Mouse (Mus musculus) megakaryocyte-erythroid progenitor cell, adult 5-6 weeks (primary cell): ENCODE measurements at regions not wholly inside any gene's neighbourhood (a gene's known extent, or its start where the extent isn't known, plus 50 kb on each side); places are given as distances from the start of the nearest gene placed in this dataset.

Experiments used
- ATAC-seq: replicated peaks from 2 replicates; pipeline ENCODE4 v1.8.0; 2016; ENCODE audit warnings: mild to moderate bottlenecking, inconsistent platforms; ENCODE audit not compliant: severe bottlenecking, poor library complexity, low FRiP score, low TSS enrichment

DNA sequence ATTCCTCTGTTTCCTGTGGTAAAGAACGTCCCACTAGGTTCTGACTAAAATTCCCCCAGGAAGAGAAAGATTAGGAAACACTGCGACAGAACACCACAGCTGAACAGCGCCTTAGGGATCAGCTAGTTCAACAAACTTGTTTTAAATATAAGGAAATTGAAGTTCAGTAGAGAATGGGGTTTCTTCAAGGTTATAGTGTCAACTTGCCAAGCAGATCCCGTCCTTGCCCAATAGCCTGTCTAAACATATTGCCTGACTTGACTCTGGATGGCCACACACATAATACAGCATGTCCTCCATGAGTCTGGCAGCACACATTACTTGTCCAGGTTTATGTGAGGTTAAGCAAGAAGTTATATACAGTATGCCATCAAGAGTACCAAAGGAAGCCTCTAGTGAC, 135.4 kb upstream of the Bcl6 start:
- ATAC-seq: no peak

DNA sequence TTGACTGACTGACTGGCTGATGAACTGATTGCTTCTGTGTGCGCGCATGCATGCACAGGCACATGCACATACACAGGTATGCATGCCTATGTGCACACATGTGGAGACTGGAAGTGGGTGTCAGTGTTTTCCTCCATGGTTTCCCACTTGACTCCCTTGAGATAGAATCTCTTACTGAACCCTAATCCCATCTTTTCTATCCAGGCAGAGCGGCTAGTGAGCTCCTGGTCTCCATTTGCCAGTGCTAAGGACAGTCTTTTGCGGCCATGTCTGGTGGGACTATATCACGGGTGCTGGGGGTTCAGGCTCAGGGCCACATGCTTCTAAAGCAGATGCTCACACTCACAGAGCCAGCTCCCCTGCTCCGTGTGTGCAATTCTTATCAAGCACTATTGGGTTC, 133.0 kb upstream of the Bcl6 start:
- ATAC-seq: no peak

DNA sequence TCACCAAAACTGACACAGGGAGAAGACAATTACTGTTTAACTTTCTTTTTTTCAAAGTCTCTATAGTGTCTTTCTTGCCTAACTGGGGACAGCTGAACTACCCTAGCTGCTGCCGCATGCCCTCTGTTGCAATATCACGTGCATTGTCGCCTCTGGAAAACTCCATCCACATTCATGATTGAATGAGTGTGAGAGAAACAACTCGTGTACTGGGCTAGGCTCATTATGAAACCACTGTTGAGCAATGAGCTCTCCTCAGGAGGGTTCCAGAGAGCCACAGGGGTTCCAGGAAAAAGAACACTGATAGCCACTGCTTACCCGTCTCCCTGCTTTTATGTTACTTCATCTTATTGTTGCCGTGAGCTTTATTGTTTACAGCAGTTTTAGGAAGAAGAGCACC, 132.2 kb upstream of the Bcl6 start:
- ATAC-seq: no peak

DNA sequence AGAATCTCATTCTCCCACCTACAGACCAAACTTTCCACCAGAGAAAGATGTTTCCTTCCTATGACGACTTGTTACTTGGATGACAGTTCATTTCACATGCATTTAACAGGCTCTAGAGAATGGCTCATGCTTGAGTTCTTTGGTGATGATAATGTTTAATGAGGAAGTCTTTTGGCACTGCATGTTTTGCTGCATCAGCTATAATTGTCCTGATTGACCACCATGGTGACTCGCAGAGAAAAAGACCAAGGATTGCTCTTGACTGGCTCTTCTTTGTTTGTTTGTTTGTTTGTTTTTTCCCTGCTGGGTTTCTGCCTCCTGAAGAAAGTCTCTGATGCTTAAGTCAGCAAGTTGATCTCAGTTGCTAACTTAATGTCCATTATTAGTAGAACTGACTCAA, 129.8 kb upstream of the Bcl6 start:
- no peak for ATAC-seq

DNA sequence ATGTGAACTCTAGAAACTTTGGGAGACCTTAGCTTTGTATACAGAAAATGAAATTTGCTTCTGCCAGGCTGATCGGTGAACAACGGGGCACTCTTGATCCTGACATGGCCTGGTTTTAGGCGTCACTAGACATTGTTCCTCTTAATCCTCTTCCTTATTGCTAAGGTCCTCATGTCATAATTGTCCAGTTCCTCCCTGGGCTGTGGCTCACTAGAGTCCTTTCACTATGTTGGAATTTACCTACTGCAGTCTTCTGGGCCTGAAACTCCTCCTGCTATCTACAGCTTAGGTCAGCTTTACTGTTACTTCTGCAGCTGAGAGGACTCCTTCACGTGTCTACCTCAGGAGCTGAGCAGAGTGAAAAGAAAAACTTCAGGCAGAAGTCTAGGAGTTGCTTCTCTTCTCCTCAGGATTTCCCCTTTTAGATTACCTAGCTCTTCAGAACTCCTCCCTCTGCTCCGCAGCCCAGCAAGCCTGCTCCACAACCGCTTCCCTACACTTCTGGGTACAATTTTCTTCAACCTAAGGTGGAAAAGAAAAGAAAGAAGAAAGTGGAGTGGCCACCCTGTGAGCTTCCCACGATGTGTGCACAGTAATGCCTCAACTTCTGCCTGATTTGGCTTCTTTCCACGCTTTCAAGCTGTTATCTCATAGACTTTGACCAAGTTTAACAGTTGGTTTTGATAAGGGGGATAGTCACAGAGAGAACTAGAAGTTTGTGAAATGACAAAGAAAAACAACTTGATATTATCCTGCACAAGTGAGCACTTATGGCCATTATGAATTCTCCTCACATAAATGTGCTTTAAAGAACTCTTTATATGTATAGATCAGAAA, 114.4 kb upstream of the Bcl6 start:
- peak; percentile 96 for ATAC-seq

DNA sequence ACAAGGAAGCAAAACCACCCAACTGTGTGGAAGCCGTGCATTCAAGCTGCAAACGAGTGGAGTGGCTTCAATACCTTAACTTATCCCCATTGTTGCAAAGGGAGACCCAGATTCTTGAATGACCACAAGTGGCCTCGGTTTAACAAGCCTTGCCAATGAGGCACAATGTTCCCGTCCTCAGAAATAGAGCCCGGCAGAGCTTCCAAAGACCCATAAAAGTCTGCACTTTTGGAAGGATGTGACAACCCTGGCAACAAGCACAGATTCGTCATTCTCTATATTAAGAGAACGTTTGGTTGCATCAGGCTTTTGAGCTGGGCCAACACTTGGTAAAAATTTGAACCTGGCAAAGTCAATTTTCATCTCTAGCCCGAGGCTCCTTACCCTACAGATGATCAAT, 108.9 kb upstream of the Bcl6 start:
- no peak for ATAC-seq

DNA sequence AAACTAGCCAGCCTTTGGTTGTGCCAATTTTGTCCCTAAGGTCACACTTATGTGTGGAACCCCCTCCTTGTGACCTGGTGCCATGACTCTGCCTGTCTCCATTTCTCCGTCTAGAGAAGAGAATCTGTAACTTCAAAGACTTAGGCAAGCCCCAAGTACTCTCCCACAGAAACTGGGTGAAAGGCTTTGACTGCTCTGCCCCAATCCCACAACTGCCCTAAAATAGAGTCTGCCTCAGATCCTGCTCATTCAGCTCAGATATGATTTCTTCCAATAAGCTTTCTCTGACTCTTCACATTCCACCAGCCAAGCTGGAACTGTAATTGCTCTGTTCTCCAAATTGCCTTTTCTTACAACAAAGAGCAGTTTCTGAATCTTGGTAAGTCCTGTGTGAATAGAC, 107.4 kb upstream of the Bcl6 start:
- no peak for ATAC-seq

DNA sequence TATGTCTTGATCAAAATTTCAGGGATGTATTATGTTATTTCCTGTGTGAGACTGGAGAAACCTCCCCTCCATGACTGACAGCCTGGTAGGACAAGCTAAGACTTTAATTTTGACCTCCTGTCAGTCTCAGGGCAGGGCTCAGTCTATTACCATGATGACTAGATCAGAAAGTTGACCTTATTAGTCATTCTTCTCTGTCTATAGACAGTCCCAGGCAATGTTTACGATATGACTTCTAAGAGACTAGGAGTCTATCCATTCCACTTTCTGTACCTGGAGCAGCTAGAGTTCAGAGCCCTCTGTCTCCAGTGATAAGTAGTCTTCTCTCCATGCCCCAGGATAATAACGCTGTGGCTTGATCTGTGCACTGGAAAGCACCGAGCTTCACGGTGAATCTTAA, 107.0 kb upstream of the Bcl6 start:
- ATAC-seq: no peak

DNA sequence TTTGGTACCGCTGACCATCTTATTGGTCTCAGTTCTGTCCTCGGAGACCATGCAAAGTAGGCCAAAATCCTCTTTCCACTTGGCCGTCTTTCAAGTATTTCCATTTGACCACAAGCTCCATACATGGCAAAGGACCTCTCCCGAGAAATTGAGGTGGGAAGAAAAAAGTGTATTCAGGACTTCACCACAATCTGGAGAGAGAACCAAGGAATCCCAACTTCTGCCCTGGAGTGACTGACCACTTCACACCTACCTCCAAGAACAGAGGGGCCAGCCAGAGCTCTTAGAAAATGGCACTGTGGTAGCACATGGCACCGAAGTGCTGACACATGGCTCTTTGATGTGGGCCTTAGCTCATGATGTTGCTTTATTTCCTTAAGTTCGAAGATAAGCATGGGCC, 105.9 kb upstream of the Bcl6 start:
- no peak for ATAC-seq

DNA sequence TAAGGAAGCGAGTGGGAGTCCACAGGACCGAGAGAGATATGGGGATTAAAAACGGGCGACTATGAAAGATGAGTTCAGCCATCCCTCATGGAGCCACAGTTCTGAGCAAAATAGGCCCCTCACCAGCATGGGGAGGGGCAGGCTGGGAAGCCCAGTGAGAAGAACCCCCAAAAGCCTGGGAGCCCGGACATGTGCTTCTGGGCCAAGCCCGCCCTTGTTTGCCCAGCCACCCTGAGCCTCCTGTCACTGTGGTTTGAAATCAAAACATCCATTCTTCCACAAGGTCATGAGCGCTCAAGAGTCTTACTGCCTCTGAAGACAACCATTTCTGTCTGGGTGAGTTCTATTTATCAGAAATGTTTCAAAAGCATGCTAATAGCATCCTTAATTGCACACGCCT, 105.0 kb upstream of the Bcl6 start:
- no peak for ATAC-seq

DNA sequence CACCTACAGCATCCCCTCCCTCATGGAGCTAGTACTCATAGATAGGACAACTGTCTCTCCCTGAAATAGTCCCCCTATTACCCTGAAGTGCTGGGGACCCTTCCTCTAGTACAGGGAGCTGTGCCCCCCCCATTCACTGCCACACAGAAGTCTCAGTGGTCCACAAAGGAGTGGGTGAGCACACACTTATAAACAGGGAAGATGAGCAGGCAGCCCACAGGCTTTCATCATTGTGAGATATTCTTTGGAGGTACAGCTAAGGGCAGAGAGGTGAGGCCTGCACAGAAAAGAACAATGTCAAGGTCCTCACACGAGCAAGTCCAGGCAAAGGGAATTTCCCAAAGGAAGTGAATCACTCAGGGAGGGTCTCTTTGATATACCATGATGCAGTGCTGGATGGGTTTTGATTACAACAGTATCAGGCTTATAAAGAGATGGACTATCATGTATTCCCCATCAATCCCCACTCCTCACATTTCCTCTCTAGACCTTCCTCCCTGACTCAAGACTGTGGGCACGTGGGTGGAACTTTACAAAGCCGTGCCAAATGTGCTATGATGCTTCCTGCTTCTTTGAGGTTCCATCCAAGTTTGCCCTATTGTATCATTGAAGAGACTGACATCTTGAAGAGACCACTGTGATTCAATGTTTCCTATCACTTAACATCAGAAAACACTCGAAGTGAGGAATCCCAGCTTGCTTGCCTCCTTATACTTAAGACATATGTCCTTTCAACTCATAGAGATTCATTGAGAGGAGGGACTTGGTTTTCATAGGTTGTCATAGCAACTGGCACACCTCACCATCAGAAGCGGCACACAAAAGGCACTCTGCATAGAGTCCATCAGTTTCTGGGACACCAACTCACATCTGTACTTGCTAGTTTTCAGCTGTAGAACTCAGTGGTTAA, 104.2 kb upstream of the Bcl6 start:
- ATAC-seq: no peak

DNA sequence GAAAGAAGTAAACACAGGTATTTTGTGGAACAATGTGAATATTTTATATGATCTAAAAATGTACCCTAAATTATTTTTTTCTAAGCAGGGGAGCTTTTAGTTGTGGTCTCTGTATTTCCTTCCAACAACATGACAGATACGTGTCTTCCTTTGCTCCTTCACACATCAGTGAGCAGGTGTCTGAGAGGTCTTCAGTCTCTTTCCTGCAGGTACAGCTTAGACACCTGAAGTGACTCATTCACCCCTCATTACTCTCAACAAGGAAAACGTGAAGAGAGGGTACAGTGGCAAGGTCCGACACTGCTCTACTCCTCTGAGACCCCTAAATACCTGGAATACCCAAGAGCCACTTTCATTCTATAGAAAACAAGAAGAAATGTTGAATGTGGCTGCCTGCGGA, 103.5 kb upstream of the Bcl6 start:
- ATAC-seq: no peak

DNA sequence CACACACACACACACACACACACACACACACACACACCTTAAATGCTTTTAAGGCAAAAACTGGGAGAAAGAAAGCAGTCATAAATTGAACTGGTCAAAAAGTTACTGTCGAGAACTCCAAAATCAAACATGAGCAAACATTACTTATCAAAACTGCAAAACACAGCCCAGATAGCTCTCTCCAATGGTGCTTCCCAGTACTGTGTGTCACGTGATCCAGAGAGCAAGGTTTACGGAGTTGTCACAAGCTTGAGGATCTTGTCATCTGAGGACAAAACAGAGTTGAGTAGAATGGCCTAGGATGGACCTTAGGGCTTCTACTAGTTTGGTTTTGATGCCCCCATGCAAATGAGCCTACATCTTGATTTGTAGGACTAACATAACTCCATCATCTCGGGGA, 102.3 kb upstream of the Bcl6 start:
- ATAC-seq: no peak

DNA sequence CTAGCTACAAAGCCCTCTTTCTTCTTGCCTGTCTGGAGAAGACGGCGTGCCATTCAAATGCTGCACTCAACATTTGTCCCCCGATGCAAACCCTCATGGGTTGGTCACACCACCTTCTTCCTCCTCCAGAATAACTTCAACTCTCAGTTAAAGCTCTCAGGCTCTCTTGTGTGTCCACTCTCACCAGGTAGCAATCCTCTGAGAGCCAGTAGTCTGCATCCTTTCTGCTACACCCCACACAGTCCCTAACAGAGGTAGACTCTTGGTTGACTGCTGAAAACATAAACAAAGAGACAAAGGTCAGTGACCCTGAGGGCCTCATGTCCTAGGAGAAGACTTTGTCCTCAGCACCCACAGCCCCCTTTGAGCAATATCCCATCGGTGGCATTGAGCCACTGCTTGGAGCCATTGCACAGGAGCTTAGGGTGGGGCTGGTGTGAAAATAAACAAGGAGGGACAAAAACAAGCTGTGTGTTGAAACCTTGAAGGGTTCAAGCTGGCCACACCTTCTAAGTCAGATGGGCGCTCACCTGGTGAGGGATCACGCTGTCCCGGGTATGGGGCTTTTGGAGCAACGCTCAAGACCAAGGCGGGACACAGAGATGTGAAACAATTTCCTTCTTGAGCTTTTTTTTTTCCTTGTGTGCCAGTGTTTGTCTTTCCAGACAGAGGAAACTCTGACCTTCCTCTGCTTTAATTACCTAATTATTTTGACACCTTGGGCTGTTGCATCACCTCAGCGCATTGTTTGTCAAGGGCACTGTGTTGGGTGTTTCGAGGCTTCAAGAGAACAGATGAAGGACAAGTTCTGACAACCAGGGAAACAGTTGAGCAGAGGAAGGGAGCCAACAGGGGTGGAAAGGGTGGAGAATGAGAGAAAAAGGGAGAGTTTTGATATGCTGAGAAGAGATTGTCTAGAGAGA, 101.4 kb upstream of the Bcl6 start:
- no peak for ATAC-seq

DNA sequence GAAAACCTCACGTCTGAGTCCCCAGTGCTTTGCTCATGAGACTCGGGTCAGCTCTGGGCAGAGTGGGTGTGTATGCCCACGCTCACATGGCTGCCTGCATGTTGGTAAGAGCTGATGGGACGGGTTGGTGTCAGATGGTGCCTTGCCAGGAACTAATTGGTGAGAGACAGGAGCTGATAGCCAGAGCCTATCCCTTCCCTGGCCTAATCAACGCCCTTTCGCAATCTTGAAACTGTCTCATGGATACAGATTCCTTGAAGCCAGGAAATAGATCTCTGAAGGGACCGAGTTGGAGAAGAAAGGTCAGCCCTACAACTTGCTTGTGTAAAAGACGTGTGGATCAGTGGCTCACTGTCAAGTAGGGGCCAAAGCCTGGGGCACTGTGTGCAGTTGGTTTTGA, 95.3 kb upstream of the Bcl6 start:
- no peak for ATAC-seq

DNA sequence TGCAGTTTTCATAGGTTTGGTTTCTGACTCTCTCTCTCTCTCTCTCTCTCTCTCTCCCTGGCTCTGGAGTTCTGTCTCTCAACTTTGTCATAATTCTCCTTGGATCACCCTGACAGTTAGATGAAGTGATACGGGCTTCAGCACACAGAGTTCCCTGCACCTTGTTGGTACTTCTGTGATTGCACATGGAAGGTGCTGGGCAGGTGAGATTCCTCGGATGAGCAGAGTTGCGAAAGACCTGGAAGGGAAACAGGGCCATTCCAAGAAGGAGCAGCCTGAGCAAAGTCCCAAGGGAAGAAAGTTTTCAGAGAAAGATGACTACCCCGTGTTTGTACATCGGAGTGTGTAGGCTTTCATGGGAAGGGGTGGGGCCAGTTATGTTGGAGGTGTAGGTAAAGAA, 91.8 kb upstream of the Bcl6 start:
- no peak for ATAC-seq

DNA sequence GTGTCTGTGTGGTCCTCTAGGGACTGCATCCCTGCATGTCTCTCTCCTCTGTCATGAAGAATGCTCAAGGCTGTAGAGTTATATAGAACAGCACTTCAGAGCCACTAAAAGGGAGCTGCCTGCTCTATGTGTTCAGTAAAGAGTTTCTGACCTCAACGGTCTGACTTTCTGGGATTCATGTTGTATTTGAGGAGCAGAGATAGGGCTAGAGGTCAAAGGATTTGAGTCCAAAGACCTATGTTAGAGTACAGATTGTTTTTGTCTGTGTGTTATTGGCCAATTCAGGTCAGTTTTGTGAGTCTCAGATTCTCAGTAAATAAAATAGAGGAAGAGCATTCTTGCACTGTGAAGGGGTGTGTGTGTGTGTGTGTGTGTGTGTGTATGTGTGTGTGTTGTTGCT, 90.0 kb upstream of the Bcl6 start:
- ATAC-seq: no peak

DNA sequence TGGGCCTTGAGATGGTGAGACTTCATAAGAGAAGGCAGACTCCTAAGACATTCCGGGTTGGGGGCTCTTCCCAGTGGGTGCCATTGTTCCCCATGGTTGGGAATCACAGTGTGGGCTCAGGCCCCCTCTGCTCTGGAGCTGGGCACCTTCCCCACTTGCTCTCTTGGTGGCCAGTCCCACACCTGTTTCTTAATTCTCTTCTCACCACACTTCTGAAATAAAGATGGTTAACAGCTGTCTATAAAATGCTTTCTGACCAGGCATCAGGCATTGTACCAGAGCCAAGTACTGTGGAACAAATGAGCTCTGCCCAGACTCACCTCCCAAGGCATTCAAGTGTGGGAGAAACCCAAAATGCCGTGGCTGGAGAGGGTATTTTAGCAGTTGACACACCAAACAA, 88.8 kb upstream of the Bcl6 start:
- no peak for ATAC-seq

DNA sequence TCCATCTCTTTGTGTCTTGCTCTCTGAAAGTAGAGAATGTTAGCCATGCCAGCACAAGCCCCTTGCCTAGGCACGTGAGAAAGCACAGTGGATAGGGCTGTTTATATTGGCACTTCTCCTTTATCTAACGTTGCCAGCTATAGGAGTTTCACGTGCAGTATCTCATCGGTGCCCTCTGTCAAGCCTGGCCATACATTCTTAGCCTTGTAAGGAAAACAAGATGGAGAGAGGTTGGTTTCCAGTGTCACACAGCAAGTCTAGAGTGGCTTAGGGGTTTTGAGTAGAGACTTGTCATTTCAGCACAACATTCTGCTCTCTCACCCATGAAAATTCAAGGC, 88.1 kb upstream of the Bcl6 start:
- ATAC-seq: 0 out of 2 replicates have a peak, but pooled peaks have one; percentile 42
